8 mouse cellular contexts compared by ENCODE assay signal in genomic region chr1:164458621-164459051, GRCm38 (mm10). TPM values are rescaled to one million over a fixed set of nuclear protein-coding genes. Genes with fewer than 3 reads are reported as not detected.
A peak's percentile ranks its signal among the peaks of the same experiment; 100 is the strongest.
DNase-seq lines count a peak whose midpoint lies in the region; ATAC-seq and TF ChIP-seq lines count a peak whose summit lies in the region.

No protein-coding gene starts in this region.

- H3K79me2 ChIP-seq in CH12.LX (replicated peaks; ENCODE audit: control insufficient read depth, extremely low read depth, insufficient read depth, poor library complexity, severe bottlenecking) = no peaks in the 10 kb centered on the region

- peaks cover 11 to 13% of the 10 kb centered on the region in 2 experiments for H3K4me1 ChIP-seq in CH12.LX (ENCODE audit: control insufficient read depth in 1 of 2, insufficient read depth in 2 of 2)
- H3K4me1 ChIP-seq in hindbrain, postnatal 0 days (ENCODE audit: insufficient read depth, low read length) = peaks cover 16% of the 10 kb centered on the region
- peaks cover 7% of the 10 kb centered on the region for H3K4me1 ChIP-seq in liver, embryonic 11.5 days (replicated peaks; ENCODE audit: control insufficient read depth, insufficient read depth, low read length)
- H3K4me1 ChIP-seq in midbrain, embryonic 16.5 days (ENCODE audit: control insufficient read depth, insufficient read depth, low read length) = peaks cover 33% of the 10 kb centered on the region

- peak overlapping the region; percentile 93; the same call in 1 of the 2 replicates for H3K4me2 ChIP-seq in CH12.LX (ENCODE audit: insufficient read depth, low read depth, poor library complexity, severe bottlenecking)
- H3K4me2 ChIP-seq in hindbrain, postnatal 0 days (ENCODE audit: low read depth, low read length) = peak overlapping the region; percentile 69
- H3K4me2 ChIP-seq in liver, embryonic 11.5 days = peak overlapping the region; percentile 78
- peak overlapping the region; percentile 57 for H3K4me2 ChIP-seq in midbrain, embryonic 16.5 days (ENCODE audit: low read length)

- in situ Hi-C loops in CH12.LX (cut with MboI; ENCODE audit: low pct_ligation_motif_present, low pct_unique_long_range_greater_than_20kb, low sequenced_read_pairs) = no loop called here

- dilution Hi-C loops in CH12.LX (cut with MboI; ENCODE audit: extremely low pct_ligation_motif_present, extremely low pct_unique_long_range_greater_than_20kb, low sequenced_read_pairs) = no loop called here

- WGBS in hindbrain, postnatal 0 days = 4% methylated on average over 22 of the region's 22 CpGs
- 5% methylated on average over 22 of the region's 22 CpGs for WGBS in liver, embryonic 11.5 days
- 2% methylated on average over 22 of the region's 22 CpGs for WGBS in midbrain, embryonic 16.5 days

- H3K27ac ChIP-seq in CH12.LX (ENCODE audit: insufficient read depth, low read depth) = no peak overlapping the region
- peak overlapping the region; percentile 92 for H3K27ac ChIP-seq in gastrocnemius, adult 2 months
- H3K27ac ChIP-seq in hindbrain, postnatal 0 days = peak overlapping the region; percentile 94
- no peak overlapping the region for H3K27ac ChIP-seq in liver, embryonic 11.5 days (ENCODE audit: low read depth, low read length)
- H3K27ac ChIP-seq in midbrain, embryonic 16.5 days (ENCODE audit: low read length) = peak overlapping the region; percentile 97

- H3K4me3 ChIP-seq in CH12.LX (replicated peaks in 1 of 3; ENCODE audit: low read depth in 2 of 3, low read length in 2 of 3, poor library complexity in 1 of 3) = peak overlapping the region in 1 of 3 experiments; percentile 34
- H3K4me3 ChIP-seq in gastrocnemius, adult 2 months = peak overlapping the region; percentile 88
- peak overlapping the region; percentile 81 for H3K4me3 ChIP-seq in hindbrain, postnatal 0 days (ENCODE audit: low read length)
- H3K4me3 ChIP-seq in liver, embryonic 11.5 days (ENCODE audit: low read depth, low read length) = peak overlapping the region; percentile 65
- H3K4me3 ChIP-seq in midbrain, embryonic 16.5 days (ENCODE audit: low read depth, low read length) = peak overlapping the region; percentile 64

- H3K27me3 ChIP-seq in CH12.LX (replicated peaks) = peaks cover 29% of the 10 kb centered on the region
- no peaks in the 10 kb centered on the region for H3K27me3 ChIP-seq in hindbrain, postnatal 0 days (ENCODE audit: insufficient read depth, low read length)
- peaks cover 61% of the 10 kb centered on the region for H3K27me3 ChIP-seq in liver, embryonic 11.5 days (replicated peaks; ENCODE audit: control insufficient read depth, insufficient read depth, low read length)
- H3K27me3 ChIP-seq in midbrain, embryonic 16.5 days (ENCODE audit: control insufficient read depth, insufficient read depth, low read depth, low read length) = no peaks in the 10 kb centered on the region

- no peak for DNase-seq in CH12.LX (ENCODE audit: extremely low read depth)
- peak; percentile 34 for DNase-seq in MN1 (ENCODE audit: low spot score)
- DNase-seq in gastrocnemius, adult 2 months = peak; percentile 71
- DNase-seq in hindbrain, postnatal 0 days (ENCODE audit: low spot score) = peak; percentile 56
- peak; percentile 57 for DNase-seq in liver, embryonic 11.5 days (ENCODE audit: low spot score)
- no peak for DNase-seq in retina, postnatal 1 day
- DNase-seq in layer of hippocampus, postnatal 14 days (ENCODE audit: low spot score in 2 of 2) = no peak

- no peak for TF ChIP-seq RAD21 in CH12.LX (IDR thresholded peaks at IDR 0.05; ENCODE audit: low read depth, low read length)

- H3K9ac ChIP-seq in CH12.LX (ENCODE audit: insufficient read depth, low read depth) = no peak overlapping the region
- H3K9ac ChIP-seq in hindbrain, postnatal 0 days (replicated peaks; ENCODE audit: low read length) = peak overlapping the region; percentile 92
- 0 out of 2 replicates have a peak overlapping the region, but pooled peaks have one; percentile 1 for H3K9ac ChIP-seq in liver, embryonic 11.5 days (ENCODE audit: low read depth, low read length)
- H3K9ac ChIP-seq in midbrain, embryonic 16.5 days (ENCODE audit: low read depth, low read length) = peak overlapping the region; percentile 90

- no peak for TF ChIP-seq EP300 in CH12.LX (IDR thresholded peaks at IDR 0.05; ENCODE audit: low read length)

- H3K9me3 ChIP-seq in CH12.LX (replicated peaks; ENCODE audit: low read length) = no peaks in the 10 kb centered on the region
- H3K9me3 ChIP-seq in hindbrain, postnatal 0 days (ENCODE audit: low read length) = no peaks in the 10 kb centered on the region
- no peaks in the 10 kb centered on the region for H3K9me3 ChIP-seq in liver, embryonic 11.5 days (ENCODE audit: control insufficient read depth, low read length)
- no peaks in the 10 kb centered on the region for H3K9me3 ChIP-seq in midbrain, embryonic 16.5 days (replicated peaks; ENCODE audit: control insufficient read depth, low read length, poor library complexity, severe bottlenecking)

- H3K36me3 ChIP-seq in CH12.LX (replicated peaks in 1 of 2; ENCODE audit: control insufficient read depth in 1 of 2, insufficient read depth in 1 of 2, low read length in 1 of 2) = no peaks in the 10 kb centered on the region
- H3K36me3 ChIP-seq in hindbrain, postnatal 0 days (ENCODE audit: insufficient read depth, low read length) = no peaks in the 10 kb centered on the region
- no peaks in the 10 kb centered on the region for H3K36me3 ChIP-seq in liver, embryonic 11.5 days (ENCODE audit: control insufficient read depth, insufficient read depth, low read length)
- no peaks in the 10 kb centered on the region for H3K36me3 ChIP-seq in midbrain, embryonic 16.5 days (ENCODE audit: control insufficient read depth, insufficient read depth, low read length)

- no peak for TF ChIP-seq CTCF in CH12.LX (conservative IDR thresholded peaks at IDR 0.05 in 1 of 2, IDR thresholded peaks at IDR 0.05 in 1 of 2; ENCODE audit: low read depth in 2 of 2, low read length in 2 of 2)
- TF ChIP-seq CTCF in gastrocnemius, adult 2 months (IDR thresholded peaks at IDR 0.05) = no peak
- TF ChIP-seq CTCF in hindbrain, postnatal 0 days (IDR thresholded peaks at IDR 0.05; ENCODE audit: low read depth) = no peak

- peak; percentile 46; the same call in 1 of the 2 replicates for ATAC-seq in hindbrain, postnatal 0 days
- peak; percentile 55 for ATAC-seq in liver, embryonic 11.5 days (replicated peaks; ENCODE audit: low FRiP score)
- peak; percentile 47 for ATAC-seq in midbrain, embryonic 16.5 days

- intact Hi-C loops in gastrocnemius, adult 2 months (cut with DNase I) = loop anchor here (2.0 to 5.0 kb wide), 2 partner anchors 309 to 440 kb away; no protein-coding TSS in a partner anchor

- TF ChIP-seq POLR2A in CH12.LX (IDR thresholded peaks at IDR 0.05; ENCODE audit: low read depth, low read length) = no peak

TF ChIP-seq in CH12.LX, 34 proteins besides CTCF, POLR2A, EP300 and RAD21:
- TF ChIP-seq ZC3H11A (IDR thresholded peaks at IDR 0.05; ENCODE audit: low read depth, low read length) = no peak
- TF ChIP-seq NRF1 (IDR thresholded peaks at IDR 0.05; ENCODE audit: low read depth, low read length) = no peak
- no peak for TF ChIP-seq JUND (conservative IDR thresholded peaks at IDR 0.05; ENCODE audit: low read depth, low read length)
- TF ChIP-seq MAX (IDR thresholded peaks at IDR 0.05; ENCODE audit: low read length) = no peak
- TF ChIP-seq IRF4 (IDR thresholded peaks at IDR 0.05; ENCODE audit: low read depth, low read length) = no peak
- TF ChIP-seq RCOR1 (conservative IDR thresholded peaks at IDR 0.05; ENCODE audit: low read depth, low read length) = no peak
- no peak for TF ChIP-seq POLR2AphosphoS2 (IDR thresholded peaks at IDR 0.05; ENCODE audit: low read depth, low read length)
- no peak for TF ChIP-seq KAT2A (IDR thresholded peaks at IDR 0.05; ENCODE audit: insufficient replicate concordance, low read length)
- no peak for TF ChIP-seq GABPA (IDR thresholded peaks at IDR 0.05; ENCODE audit: insufficient replicate concordance, low read depth, low read length)

RNA-seq across cellular contexts. Expression of gene Atp1b1, which starts 0.5 kb away (rescaled TPM):
- total RNA-seq in CH12.LX (2012; rRNA removed) = 0.17 TPM in 1 of 2 replicates, not detected in the other
- 0.32 and 0.46 TPM in 2 replicates for total RNA-seq in CH12.LX (2014; rRNA removed)
- 0.19 and 0.23 TPM in 2 replicates for polyA plus RNA-seq in CH12.LX (2012; ENCODE audit: insufficient read length, low read depth)
- total RNA-seq in gastrocnemius, adult 2 months (2021) = 100 to 1,000 TPM; 115 to 262 TPM
- total RNA-seq in hindbrain, postnatal 0 days (2014; rRNA removed) = 283 and 393 TPM in 2 replicates
- polyA plus RNA-seq in hindbrain, postnatal 0 days (2015; fragmentation: Nextera tagmentation; extraction: Ambion mirVana) = 629 and 642 TPM in 2 replicates
- polyA plus RNA-seq in liver, embryonic 11.5 days (2014; fragmentation: Nextera tagmentation; extraction: Ambion mirVana) = 18.2 and 18.6 TPM in 2 replicates
- polyA plus RNA-seq in midbrain, embryonic 16.5 days (2015; fragmentation: Nextera tagmentation; extraction: Ambion mirVana) = 238 and 311 TPM in 2 replicates
- 1,000 to 10,000 TPM; 1,876 to 1,908 TPM for total RNA-seq in layer of hippocampus, postnatal 14 days (2021)

Comparison
In these comparisons a context has a peak if more than half of its experiments do, and no peak if none do; other contexts are left out.
1. DNase-seq: peak in MN1 (single experiment), gastrocnemius, adult 2 months (single experiment), hindbrain, postnatal 0 days (single experiment) and liver, embryonic 11.5 days (single experiment); none in CH12.LX (single experiment), retina, postnatal 1 day (single experiment) and layer of hippocampus, postnatal 14 days (0 of 2).
2. H3K27ac ChIP-seq: peak in gastrocnemius, adult 2 months (single experiment), hindbrain, postnatal 0 days (single experiment) and midbrain, embryonic 16.5 days (single experiment); none in CH12.LX (single experiment) and liver, embryonic 11.5 days (single experiment).
3. RNA of gene Atp1b1, which starts 0.5 kb away (total RNA-seq): 1,876 to 1,908 TPM in layer of hippocampus, postnatal 14 days, 283 to 393 TPM in hindbrain, postnatal 0 days and 115 to 262 TPM in gastrocnemius, adult 2 months; 0.17 to 0.46 TPM in CH12.LX; every median in the first group is over 10 times any median in the second.
4. Peak in every context shown above with its lines, with median percentiles within 50 percentile points of each other: H3K4me2 ChIP-seq and ATAC-seq.